Mouse (Mus musculus) forebrain, embryonic 16.5 days (tissue): ENCODE data around the gene Gbp9. TPM values are rescaled to one million over a fixed set of nuclear protein-coding genes. Genes with fewer than 3 reads are reported as not detected.
"Not testable (repeated sequence)": the region's sequence is repeated elsewhere in the genome, so short reads cannot be mapped to it uniquely, and the experiment has no call there.

Experiments used
- ATAC-seq: fragments of 200-750 bp; cut with Nextera tagmentation; 2 replicates; pipeline ENCODE4 v1.8.0; 2017; ENCODE audit warnings: mild to moderate bottlenecking, moderate library complexity
- H3K27ac ChIP-seq: fragments of 300-500 bp; sonication (generic); 2 replicates; pipeline ENCODE4 v1.5.1; 2014; ENCODE audit warnings: low read length, control low read depth
- H3K27me3 ChIP-seq: fragments of 300-500 bp; sonication (generic); replicated peaks from 2 replicates; pipeline ENCODE4 v1.6.1; 2014; ENCODE audit warnings: low read length; ENCODE audit not compliant: control insufficient read depth, insufficient read depth
- H3K36me3 ChIP-seq: fragments of 300-500 bp; sonication (generic); 2 replicates; pipeline ENCODE4 v1.6.1; 2014; ENCODE audit not compliant: control insufficient read depth, insufficient read depth
- H3K4me1 ChIP-seq: fragments of 300-500 bp; sonication (generic); replicated peaks from 2 replicates; pipeline ENCODE4 v1.6.1; 2014; ENCODE audit warnings: low read length; ENCODE audit not compliant: control insufficient read depth, insufficient read depth
- H3K4me2 ChIP-seq: fragments of 300-500 bp; sonication (generic); 2 replicates; pipeline ENCODE4 v1.6.1; 2014; ENCODE audit warnings: mild to moderate bottlenecking, low read length, control low read depth
- H3K4me3 ChIP-seq: fragments of 300-500 bp; sonication (generic); replicated peaks from 2 replicates; pipeline ENCODE4 v1.5.1; 2014; ENCODE audit warnings: mild to moderate bottlenecking, low read length, control low read depth
- H3K9ac ChIP-seq: fragments of 300-500 bp; sonication (generic); replicated peaks from 2 replicates; pipeline ENCODE4 v1.6.1; 2014; ENCODE audit warnings: low read depth, low read length, control low read depth
- H3K9me3 ChIP-seq: fragments of 300-500 bp; sonication (generic); 2 replicates; pipeline ENCODE4 v1.6.1; 2016; ENCODE audit warnings: low read length; ENCODE audit not compliant: control insufficient read depth
- WGBS: fragments of 180-500 bp; shearing (Covaris S2); extraction: QIAGEN DNeasy Blood & Tissue Kit; methylation state at CpG from one replicate; pipeline ENCODE4 v1.1.7; 2014; 5-methylcytosine and 5-hydroxymethylcytosine counted together
- polyA plus RNA-seq: library from polyadenylated mRNA; unstranded; fragments of >200 nt; fragmentation: Nextera tagmentation; extraction: Ambion mirVana; gene quantifications from 2 replicates; pipeline ENCODE4 v1.2.1, GENCODE M21; 2015

Gbp9 gene
- polyA plus RNA-seq, 1 experiment from 2014 or later = 0.94 TPM

DNA sequence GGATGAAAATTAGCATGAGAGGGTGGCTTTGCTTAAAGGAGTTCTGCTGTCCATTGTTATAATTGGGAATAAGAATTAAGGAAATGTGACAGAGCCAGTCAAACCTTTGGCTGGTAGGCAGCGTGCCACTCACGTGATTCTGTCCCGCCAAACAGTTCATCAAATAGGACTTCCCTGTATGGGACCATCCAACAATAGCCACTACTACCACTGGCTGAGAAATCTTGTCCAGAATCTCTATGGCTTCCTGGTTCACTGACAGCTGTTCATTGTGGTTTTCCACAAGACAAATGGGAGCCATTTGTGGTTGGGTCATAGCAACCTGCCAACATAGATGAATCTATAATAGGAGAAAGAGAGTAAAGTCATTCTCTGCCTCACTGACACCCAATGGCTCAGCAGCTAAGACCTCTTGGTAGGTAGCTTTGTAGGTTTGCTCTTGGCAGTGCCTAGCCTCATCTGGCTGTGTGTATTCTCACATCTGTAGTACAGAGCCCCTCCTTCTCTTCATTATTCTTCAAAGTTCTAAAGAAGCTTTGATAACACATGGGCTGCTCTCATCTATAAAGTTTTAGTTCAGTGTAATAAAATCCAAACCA is 2.5 kb downstream of the Gbp9 start:
- not testable (repeated sequence) for H3K9ac ChIP-seq, H3K27me3 ChIP-seq, H3K4me1 ChIP-seq, H3K4me3 ChIP-seq, ATAC-seq, H3K27ac ChIP-seq, H3K4me2 ChIP-seq, H3K36me3 ChIP-seq, H3K9me3 ChIP-seq
- 51% methylated on average over 3 of the region's 3 CpGs for WGBS

DNA sequence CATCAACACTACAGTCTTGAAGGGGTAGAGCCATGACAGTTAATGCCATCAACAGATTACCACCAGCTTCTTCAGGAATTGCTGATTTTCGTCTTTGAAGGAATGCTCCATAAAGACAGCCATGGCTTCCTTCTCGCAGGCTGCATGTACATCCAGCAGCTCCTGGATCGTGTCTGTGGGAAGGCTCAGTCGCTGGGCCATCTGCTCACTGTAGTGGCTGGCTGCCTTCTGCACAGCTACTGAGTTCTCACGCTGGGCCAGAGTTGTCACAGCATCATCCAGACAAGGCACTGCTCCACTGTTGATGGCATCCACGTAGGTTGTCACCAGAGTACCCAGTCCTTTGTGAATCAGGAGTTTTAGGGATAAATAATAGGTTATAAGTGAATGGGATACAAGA is 17.6 kb downstream of the Gbp9 start:
- not testable (repeated sequence) for H3K4me3 ChIP-seq, H3K27me3 ChIP-seq, H3K9ac ChIP-seq, H3K4me2 ChIP-seq, H3K27ac ChIP-seq, ATAC-seq, H3K4me1 ChIP-seq, H3K9me3 ChIP-seq, H3K36me3 ChIP-seq
- WGBS = 75% methylated on average over 6 of the region's 6 CpGs

DNA sequence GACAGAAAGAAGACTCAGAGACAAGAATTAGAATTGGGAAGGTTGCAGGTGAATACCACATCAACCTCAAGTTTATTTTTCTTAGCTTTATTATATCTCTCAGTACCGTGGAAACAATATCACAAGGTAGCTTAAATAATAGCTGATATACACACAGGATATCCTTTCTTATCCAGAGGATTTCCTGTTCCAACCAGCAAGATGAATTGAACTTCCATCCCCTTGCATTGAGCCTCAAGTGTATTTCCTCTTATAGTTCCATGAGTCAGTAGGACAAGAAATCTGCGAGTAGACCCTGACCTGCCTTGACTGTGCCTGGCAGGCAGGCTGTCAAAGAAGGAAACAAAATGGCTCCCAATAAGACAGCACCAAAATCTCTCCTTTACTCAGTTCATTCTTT is 23.6 kb downstream of the Gbp9 start:
- no peak overlapping the region for H3K9ac ChIP-seq
- no peak overlapping the region for H3K4me2 ChIP-seq
- H3K27me3 ChIP-seq = no peaks in the 10 kb centered on the region
- 90% methylated on average over 2 of the region's 2 CpGs for WGBS
- no peaks in the 10 kb centered on the region for H3K4me1 ChIP-seq
- no peak for ATAC-seq
- no peak overlapping the region for H3K27ac ChIP-seq
- H3K36me3 ChIP-seq = no peaks in the 10 kb centered on the region
- H3K4me3 ChIP-seq = no peak overlapping the region
- no peaks in the 10 kb centered on the region for H3K9me3 ChIP-seq

GRCm38 (mm10) chr5:105114696-105115095 is 24.6 kb downstream of the Gbp9 start:
- H3K27ac ChIP-seq = no peak overlapping the region
- H3K9me3 ChIP-seq = no peaks in the 10 kb centered on the region
- H3K36me3 ChIP-seq = no peaks in the 10 kb centered on the region
- WGBS = 96% methylated on average over 2 of the region's 2 CpGs
- no peak overlapping the region for H3K4me3 ChIP-seq
- H3K4me1 ChIP-seq = no peaks in the 10 kb centered on the region
- no peak for ATAC-seq
- no peak overlapping the region for H3K4me2 ChIP-seq
- no peak overlapping the region for H3K9ac ChIP-seq
- no peaks in the 10 kb centered on the region for H3K27me3 ChIP-seq

- H3K9me3 ChIP-seq = no peaks in the 10 kb centered on the region
- H3K36me3 ChIP-seq = no peaks in the 10 kb centered on the region
- 91% methylated on average over 5 of the region's 5 CpGs for WGBS
- H3K27ac ChIP-seq = no peak overlapping the region
- H3K27me3 ChIP-seq = no peaks in the 10 kb centered on the region
- H3K4me2 ChIP-seq = no peak overlapping the region
- no peak overlapping the region for H3K9ac ChIP-seq
- ATAC-seq = no peak
- H3K4me3 ChIP-seq = no peak overlapping the region
- H3K4me1 ChIP-seq = no peaks in the 10 kb centered on the region
These were observed 25.7 kb downstream of the Gbp9 start for GRCm38 (mm10) chr5:105113656-105114055.

DNA sequence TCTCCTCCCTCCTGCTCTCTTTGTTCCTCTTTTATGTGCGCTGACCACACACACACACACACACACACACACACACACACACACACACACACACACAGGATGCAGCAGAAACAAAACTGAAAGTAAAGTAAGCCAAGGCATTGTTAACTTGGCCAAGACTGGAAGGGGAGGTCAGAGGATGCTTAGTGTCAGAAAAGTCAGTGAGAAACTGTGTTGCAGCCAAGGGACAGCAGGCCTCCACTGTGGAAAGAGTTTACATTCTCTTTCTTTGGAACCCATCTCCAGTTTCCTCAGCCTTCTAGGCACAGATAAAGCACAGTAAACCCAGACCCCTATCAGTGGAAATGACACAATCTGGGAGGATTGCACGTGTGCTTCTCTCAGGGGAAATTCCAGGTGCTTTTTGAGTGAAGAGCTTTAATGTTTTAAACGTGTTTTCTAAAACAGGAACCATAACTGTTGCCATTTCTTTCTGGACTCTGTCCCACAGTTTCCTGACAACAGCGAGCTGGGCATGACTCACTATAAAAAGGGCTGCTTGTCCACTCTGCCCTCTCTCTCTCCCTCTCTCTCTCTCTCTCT is 29.0 kb downstream of the Gbp9 start:
- H3K9ac ChIP-seq, H3K27me3 ChIP-seq, H3K4me3 ChIP-seq, ATAC-seq, H3K36me3 ChIP-seq, H3K4me2 ChIP-seq, H3K9me3 ChIP-seq, H3K27ac ChIP-seq, H3K4me1 ChIP-seq: not testable (repeated sequence)
- 17% methylated on average over 4 of the region's 4 CpGs for WGBS

DNA sequence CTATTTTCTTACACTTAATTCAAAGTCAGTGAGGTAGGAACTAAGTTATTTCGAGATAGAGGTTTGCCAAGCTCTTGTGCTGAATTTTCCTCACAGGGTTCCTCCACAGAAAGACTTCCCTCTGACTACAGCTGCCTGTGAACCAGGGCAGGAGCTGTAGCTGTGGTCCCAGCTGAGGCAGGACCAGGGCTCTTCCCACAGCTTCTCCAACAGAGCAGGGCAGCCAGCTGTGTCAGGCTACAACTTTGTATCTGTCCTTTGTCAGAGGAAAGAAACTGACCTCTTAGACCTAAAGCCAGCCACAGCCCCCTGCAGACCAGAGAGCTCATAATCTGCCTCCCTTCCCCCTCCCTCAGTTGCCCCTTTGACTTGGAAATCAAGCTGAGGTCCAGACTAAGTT is 29.6 kb downstream of the Gbp9 start:
- 41% methylated on average over 1 of the region's 1 CpGs for WGBS

DNA sequence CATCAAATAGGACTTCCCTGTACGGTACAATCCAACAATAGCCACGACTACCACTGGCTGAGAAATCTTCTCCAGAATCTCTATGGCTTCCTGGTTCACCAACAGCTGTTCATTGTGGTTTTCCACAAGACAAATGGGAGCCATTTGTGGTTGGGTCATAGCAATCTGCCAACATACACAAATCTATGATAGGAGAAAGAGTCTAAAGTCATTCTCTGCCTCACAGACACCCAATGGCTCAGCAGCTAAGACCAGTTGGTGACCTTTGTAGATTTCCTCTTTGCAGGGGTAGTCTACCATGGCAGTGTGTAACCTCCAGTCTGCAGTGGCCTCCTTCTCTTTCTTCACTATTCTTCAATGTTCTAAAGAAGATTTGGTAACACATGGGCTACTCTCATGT is 33.6 kb downstream of the Gbp9 start:
- H3K36me3 ChIP-seq = not testable (repeated sequence)
- 86% methylated on average over 2 of the region's 2 CpGs for WGBS

More for the DNA sequence above, 29.6 kb downstream of the Gbp9 start:
- H3K4me2 ChIP-seq, H3K4me3 ChIP-seq, H3K4me1 ChIP-seq, H3K9me3 ChIP-seq, ATAC-seq, H3K27ac ChIP-seq, H3K27me3 ChIP-seq, H3K9ac ChIP-seq, H3K36me3 ChIP-seq: not testable (repeated sequence)

DNA sequence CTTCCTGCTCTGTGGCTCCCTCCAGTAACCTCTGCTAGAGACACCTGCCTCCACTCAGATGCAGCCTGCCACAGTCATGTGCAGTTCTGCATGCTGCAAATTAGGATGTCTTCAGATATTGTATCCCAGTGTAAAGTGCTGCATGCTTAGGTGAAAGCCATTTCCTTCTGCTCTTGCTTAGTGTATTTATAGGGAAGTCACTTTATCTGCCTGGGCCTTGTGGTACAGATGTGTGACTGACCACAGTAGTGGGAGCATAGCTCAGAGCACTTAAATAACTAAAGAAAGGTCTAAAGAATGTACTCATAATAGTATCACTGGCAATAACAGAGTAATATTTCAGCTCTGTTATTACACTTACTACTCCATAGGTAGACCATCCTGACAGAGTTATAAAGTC is 57.4 kb downstream of the Gbp9 start:
- no peaks in the 10 kb centered on the region for H3K27me3 ChIP-seq
- ATAC-seq = no peak
- H3K4me1 ChIP-seq = no peaks in the 10 kb centered on the region
- no peak overlapping the region for H3K27ac ChIP-seq
- no peak overlapping the region for H3K4me2 ChIP-seq
- no peak overlapping the region for H3K9ac ChIP-seq
- no peaks in the 10 kb centered on the region for H3K36me3 ChIP-seq
- H3K9me3 ChIP-seq = no peaks in the 10 kb centered on the region
- H3K4me3 ChIP-seq = no peak overlapping the region

More for the DNA sequence above, 33.6 kb downstream of the Gbp9 start:
- not testable (repeated sequence) for H3K4me2 ChIP-seq, H3K4me3 ChIP-seq, H3K4me1 ChIP-seq, H3K27me3 ChIP-seq, ATAC-seq, H3K27ac ChIP-seq, H3K9ac ChIP-seq, H3K9me3 ChIP-seq

DNA sequence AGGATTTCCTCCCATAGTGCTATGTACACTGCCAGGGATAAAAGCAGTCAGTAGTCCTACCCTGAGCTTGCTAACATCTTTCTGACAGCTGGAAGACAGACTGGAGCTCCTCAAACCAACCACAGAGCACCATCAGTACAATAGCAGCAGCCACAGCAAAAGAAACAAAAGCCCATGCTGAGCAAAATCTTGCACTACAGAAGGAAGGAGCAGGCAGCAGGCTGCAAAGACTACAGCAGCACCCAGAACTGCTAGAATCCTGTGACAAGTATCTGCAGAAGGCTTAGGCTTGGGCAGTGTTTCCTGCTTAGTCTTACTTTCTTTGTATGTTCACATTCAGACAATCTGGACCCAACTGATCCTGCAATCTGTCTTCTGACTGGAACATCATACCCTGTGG is 71.0 kb downstream of the Gbp9 start:
- not testable (repeated sequence) for H3K4me2 ChIP-seq, H3K4me3 ChIP-seq, H3K27me3 ChIP-seq, H3K27ac ChIP-seq, H3K9me3 ChIP-seq, H3K9ac ChIP-seq, H3K4me1 ChIP-seq, H3K36me3 ChIP-seq, ATAC-seq
